Mouse (Mus musculus) brain, embryonic 14.5 days (tissue): ENCODE measurements around the gene Rpl34.

Source experiments
- CTCF ChIP-seq: fragments of 200-500 bp; IDR thresholded peaks from 2 replicates; pipeline ENCODE4 v1.5.1; 2012; ENCODE audit warnings: inconsistent platforms, mild to moderate bottlenecking, moderate library complexity, borderline replicate concordance; ENCODE audit not compliant: insufficient read depth, insufficient read length; ENCODE audit errors: extremely low read depth
- POLR2A ChIP-seq: fragments of 200-500 bp; IDR thresholded peaks from 2 replicates; pipeline ENCODE4 v1.6.1; 2012; ENCODE audit warnings: mild to moderate bottlenecking, inconsistent platforms, borderline replicate concordance; ENCODE audit not compliant: poor library complexity, insufficient read depth, insufficient read length, severe bottlenecking; ENCODE audit errors: extremely low read depth

DNA sequence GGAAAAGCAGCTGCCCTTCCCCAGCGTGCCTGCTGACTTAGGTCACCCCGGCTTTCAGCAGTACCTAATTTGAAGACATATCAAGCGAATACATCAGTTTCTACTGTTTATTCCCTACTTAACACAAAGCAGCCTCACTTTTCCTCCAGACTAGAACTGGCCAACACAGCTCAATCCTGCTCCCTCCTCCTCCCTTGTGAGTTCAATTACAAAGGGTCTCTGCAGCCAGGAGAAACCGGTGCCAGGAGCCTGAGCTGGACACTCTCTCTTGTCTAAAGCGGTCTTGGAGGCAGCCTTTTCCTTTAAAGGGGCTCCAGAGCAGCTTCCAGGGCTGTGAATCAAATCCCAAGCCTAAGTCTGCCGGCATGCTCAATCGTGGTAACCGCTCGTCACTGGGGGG lies 48.0 kb downstream of the Rpl34 start:
- TF ChIP-seq CTCF (no peak), POLR2A (no peak)
